Mouse (Mus musculus) heart, adult 2 months (tissue): Measurements from ENCODE around the gene Mgat4c.

ENCODE experiments used
- CTCF ChIP-seq: fragments of 200-600 bp; IDR thresholded peaks from 2 replicates; pipeline ENCODE4 v1.8.1; 2022; ENCODE audit warnings: antibody characterized with exemption, mild to moderate bottlenecking, moderate library complexity
- EP300 ChIP-seq: fragments of 200-500 bp; IDR thresholded peaks from 2 replicates; pipeline ENCODE4 v1.6.1; 2011; ENCODE audit warnings: low read depth, low read length, control low read depth; ENCODE audit not compliant: insufficient read depth
- POLR2A ChIP-seq: fragments of 200-500 bp; IDR thresholded peaks from 2 replicates; pipeline ENCODE4 v1.6.1; 2011; ENCODE audit warnings: mild to moderate bottlenecking, low read depth, low read length, control low read depth; ENCODE audit not compliant: insufficient read depth

DNA sequence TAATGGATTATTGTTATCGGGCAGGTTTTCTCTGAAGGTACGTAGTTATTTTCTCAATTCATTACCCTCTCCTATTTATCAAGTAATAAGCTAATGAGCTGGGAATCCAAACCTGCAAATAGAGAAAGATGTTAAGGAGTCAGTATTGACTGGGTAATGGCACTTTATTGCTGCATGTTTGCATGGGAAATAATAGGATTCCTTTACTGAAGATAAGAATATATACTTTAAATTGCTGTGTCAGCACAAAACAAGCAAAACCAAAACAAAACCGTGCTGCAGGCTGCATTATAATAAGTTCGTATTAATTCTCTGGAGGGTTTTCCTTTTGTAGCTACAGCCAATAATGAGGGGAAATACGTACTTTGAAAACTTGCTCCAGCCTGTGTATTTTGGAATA, 627 bp downstream of the Mgat4c start:
- TF ChIP-seq POLR2A (no peak), CTCF (no peak), EP300 (no peak)
